Mouse (Mus musculus): ENCODE measurements around the gene Il18r1.

DNA sequence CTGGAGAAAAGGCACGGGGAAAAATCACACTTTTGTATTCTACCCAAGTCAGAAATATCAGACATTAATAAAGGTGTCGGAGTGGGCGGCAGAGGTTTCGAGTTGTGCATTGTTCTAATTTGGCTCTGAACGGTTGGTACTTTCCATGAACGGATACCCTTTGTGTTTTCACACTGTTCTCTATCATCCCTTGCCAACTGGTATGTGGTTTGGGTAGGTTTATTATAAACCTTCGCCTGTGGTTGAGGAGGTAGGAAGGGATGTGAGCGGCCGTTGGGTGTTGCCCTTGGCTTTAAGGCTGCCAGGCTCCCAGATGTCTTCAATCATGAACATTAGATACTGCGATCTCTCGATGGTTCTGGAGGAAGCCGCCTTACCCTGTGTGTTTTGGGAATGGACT, 4.5 kb downstream of the Il18r1 start:
- TF ChIP-seq POLR2A (IDR thresholded peaks at IDR 0.05; ENCODE audit: borderline replicate concordance, low read depth, low read length) (no peak), CTCF (IDR thresholded peaks at IDR 0.05; ENCODE audit: low read depth, low read length) (no peak)
